Mouse (Mus musculus): ENCODE data around the gene 1700080E11Rik.
"Not testable (repeated sequence)": the region's sequence is repeated elsewhere in the genome, so short reads cannot be mapped to it uniquely, and the experiment has no call there.

1700080E11Rik gene

DNA sequence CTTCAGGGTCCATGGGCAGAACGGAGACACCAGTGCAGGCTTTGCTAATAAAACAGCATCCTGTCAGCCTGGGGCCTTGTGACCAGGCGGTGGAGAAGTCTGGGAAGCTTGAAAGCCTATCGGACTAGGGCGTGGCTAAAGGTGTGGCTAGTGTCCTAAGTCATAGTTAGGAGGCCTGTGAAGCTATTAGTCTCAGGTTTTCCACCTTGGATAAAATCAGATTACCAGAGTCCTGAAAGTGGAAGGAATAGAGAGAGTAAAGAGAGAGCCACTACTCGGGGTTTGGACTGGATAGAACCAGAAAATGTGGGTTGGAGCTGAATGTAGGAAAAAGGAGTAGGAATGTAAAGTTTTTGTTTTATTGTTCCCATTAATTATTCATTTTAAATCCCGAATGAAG lies at the start of gene 1700080E11Rik:
Gene 1700080E11Rik, minus strand, starts transcription at position 101 of the 400 bp plus-strand sequence.
- in situ Hi-C loops (cut with MboI; ENCODE audit: unreplicated experiment in 2 of 2) = no loop called here

DNA sequence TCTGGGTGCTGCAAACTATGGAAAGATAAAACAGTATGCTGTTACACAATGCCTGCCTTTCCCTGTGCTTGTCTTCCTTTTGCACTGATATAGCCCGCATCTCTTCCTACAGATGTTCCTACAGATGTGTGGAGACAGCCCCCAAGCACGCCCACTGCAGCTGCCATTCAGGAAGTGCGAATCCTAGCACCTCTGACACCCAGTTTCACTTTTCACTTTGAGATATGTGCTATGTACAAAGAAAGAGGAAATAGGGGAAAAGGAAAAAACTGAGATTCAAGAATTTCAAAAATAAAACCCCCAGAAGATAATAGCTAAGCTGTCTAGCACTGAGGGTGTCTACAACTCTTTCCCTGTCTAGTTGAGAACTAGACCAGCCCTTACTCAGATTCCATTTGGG lies 41.8 kb upstream of the 1700080E11Rik start:
- in situ Hi-C loops (cut with MboI; ENCODE audit: unreplicated experiment in 2 of 2) = no loop called here

DNA sequence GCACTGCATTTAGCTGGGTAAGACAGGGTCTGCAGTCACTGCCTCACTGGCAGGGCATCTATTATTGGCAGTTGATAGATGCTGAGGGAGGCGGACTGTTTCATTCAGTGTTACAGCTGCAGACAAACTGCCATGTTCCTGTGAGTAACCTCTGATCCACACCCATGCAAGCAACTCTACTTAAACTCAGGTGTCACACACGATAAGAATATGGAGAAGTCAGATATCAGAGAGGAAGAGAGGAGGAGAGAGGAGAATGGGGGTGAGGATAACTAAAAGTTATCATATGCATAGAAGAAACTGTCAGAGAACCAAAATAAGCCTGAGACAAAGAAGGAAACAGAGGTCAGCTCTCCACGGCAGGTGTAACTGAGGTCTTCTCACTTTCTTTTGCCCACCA lies 37.5 kb upstream of the 1700080E11Rik start:
- in situ Hi-C loops (cut with MboI; ENCODE audit: unreplicated experiment in 2 of 2) = no loop called here

DNA sequence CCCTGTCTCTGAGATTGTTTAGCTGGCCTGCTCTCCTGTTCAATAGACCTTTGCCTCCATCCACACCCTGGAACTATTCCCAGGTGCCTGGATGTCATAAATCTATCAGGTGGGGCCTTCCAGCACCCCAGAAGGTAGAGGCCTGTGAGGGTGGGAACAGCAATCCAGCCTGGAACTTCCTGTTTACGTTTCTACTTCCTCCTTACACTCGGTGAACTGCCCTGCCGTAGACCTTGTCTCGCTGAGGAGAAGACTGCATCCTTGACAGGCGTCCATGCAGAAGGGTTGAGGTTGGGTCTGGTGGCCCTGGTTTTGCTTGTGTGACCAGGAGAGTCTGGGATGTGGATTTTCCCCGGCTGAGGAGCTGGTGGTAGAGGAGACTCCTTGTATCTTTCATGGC lies 5.7 kb downstream of the 1700080E11Rik start:
- in situ Hi-C loops (cut with MboI; ENCODE audit: unreplicated experiment in 2 of 2) = loop anchor here in 1 of 2 experiments (10.0 kb wide), 1 partner anchor 256 kb away; the partner anchor contains the start of genes Aste1 and Nek11

DNA sequence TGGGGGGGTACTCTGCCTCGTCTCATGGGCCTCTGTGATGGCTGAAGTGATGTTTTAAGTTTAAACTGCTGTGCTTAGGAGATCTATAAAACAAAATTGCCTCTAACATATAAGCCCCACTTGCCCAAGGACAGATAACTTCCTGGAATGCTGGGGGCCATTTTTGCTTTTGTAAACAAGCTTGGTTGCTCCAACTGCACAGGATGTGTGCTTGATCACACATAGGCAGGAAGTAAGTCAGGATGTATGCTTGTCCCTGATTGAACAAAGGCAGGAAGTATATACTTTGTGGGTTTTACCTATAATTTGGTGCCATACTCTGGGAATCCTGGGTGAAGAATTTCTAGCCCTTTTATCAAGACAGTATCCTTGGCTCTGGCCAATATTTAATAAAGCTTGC lies 8.5 kb downstream of the 1700080E11Rik start:
- in situ Hi-C loops (cut with MboI; ENCODE audit: unreplicated experiment in 2 of 2) = loop anchor here in 1 of 2 experiments (10.0 kb wide), 1 partner anchor 258 kb away; the partner anchor contains the start of genes Aste1 and Nek11

DNA sequence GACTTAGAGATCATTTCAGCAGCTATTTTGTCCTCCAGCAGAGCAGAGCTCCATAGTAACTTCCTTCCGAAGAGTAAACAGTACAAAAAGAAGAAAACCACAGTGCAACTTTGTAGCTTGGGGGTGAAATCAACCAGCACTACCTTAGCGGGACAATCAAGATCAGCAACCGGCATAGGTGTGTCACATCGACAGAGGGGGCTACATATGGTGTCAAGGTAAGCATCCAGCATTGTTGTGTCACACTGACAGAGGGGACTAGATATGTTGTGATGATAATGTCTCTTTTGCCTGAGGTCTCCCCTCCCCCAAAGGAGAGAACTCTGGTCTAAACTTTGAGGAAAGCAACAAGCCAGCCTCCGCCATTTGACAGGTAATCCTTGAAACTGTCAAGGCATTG lies 10.4 kb downstream of the 1700080E11Rik start:
- in situ Hi-C loops (cut with MboI; ENCODE audit: unreplicated experiment in 2 of 2) = loop anchor here (5.0 to 10.0 kb wide), 2 partner anchors 77 to 260 kb away; partner anchors contain the start of genes Aste1 (in 1 of the 2) and Nek11 (in 1 of the 2)

DNA sequence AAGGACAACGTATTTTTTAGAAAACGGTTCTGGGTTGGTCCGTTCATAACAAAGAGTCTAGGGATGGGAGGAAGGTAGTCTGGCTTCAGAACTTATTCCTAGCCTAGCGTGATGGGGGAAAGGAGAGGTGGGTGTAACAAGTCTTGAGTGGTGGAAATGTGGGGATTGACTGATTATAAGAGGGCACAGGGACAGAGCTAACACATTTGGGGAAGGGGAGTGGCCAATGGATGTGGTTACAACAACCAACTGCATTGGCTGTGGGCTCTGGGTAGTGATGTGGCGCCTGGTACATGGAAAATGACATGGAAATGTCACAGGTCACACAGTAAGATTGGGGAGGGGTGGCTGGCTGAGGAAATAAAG lies 12.9 kb downstream of the 1700080E11Rik start:
- in situ Hi-C loops (cut with MboI; ENCODE audit: unreplicated experiment in 2 of 2) = loop anchor here (5.0 to 10.0 kb wide), 2 partner anchors 75 to 263 kb away; partner anchors contain the start of genes Aste1 (in 1 of the 2) and Nek11 (in 1 of the 2)

DNA sequence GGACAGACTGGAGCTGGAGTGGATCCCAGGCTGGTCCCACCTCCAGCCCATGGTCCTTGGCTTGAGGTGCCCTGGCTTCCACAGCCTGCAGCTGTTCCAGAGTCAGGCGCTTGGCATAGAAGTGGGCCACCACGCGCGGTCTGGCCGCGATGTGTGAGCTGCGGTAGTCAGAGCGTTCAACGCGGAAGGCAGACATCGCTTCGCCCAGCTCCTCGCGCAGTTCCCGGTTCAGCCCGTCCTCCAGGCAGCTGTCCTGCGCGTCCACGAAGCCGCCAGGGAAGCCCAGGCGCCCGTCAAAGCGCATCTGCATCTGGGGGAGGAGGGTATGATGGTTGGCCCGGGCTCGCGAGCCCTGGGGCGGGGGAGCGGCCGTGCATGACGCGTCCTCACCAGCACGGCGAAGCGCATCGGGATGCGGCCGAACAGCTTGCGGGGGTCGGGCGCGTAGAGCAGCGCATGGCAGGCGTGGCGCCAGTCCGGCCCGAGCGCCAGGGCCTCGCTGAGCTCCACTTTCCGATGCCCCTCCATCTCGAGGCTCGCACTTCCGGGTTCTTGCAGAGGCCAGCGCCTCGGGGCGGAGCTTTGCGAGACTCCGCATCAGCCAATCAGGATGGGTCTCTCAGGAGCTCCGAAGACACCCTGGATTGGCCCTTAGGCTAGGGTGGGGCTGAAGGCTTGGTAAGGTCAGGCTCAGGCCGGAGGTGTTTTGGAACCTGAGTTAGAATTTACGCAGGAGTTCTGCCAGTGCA lies 13.5 kb downstream of the 1700080E11Rik start, which contains the start of gene Nudt16:
Gene Nudt16, minus strand, starts transcription at position 572 of the 749 bp plus-strand sequence.
- in situ Hi-C loops (cut with MboI; ENCODE audit: unreplicated experiment in 2 of 2) = loop anchor here (5.0 to 10.0 kb wide), 2 partner anchors 74 to 263 kb away; partner anchors contain the start of genes Aste1 (in 1 of the 2) and Nek11 (in 1 of the 2)

DNA sequence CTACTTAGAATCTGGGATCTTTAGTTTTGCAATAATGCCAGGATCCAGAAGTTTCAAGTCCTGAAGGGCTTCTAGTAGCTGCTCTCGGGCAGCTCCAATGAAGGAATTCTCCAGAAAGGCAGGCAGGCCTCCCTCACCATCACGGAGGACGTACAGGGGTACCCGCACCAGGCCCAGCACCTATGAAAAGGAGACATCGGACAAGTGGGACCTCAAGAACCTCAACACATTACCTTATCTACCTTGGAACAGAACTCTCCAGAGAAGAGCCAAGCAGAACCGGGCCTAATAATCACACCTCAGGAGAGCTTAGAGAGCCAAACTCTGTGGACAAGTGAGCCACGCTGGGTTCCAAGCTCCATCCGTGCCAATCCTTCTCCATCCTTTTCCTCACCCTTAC lies 14.6 kb downstream of the 1700080E11Rik start:
- in situ Hi-C loops (cut with MboI; ENCODE audit: unreplicated experiment in 2 of 2) = loop anchor here (5.0 to 10.0 kb wide), 2 partner anchors 73 to 264 kb away; partner anchors contain the start of genes Aste1 (in 1 of the 2) and Nek11 (in 1 of the 2)

DNA sequence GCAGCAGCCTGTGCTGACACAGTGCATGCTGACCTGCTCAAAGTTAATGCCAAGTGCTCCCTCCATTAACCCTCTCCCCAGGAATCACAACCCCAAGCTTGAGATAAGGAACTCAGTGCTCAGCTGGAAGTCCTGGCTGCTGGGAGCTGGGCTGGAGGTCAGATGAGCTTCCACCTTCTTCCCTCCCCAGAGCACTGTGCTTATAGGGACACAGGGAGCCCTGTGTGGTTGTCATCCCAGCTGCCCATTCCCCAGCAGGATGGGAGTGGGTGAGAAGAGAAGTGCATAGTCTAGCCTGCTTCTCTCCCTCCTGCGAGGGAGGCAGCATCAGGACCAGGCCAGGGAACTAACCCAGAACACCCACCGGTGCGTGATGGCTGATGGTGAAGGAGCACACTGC lies 19.7 kb downstream of the 1700080E11Rik start:
- in situ Hi-C loops (cut with MboI; ENCODE audit: unreplicated experiment in 2 of 2) = not testable (repeated sequence)

DNA sequence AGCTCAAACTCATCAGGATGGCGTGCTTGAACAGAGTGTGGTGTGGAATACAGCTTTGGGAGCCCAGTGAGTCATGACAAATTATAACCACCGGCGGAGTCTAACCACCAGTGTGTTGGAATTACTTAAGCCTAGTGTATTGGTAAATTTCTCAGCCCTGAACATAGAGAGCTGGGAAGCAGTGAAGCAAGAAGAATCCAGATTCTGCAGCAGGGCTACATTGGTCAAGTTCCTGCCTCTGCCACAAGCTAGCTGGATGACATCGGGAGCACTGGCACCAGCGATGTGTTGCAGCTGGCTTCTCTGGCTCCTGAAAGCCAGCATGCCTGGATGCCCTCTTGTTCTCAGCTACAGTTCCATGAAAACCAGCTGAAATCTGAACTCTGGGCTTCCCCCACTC lies 41.0 kb downstream of the 1700080E11Rik start:
- in situ Hi-C loops (cut with MboI; ENCODE audit: unreplicated experiment in 2 of 2) = no loop called here

DNA sequence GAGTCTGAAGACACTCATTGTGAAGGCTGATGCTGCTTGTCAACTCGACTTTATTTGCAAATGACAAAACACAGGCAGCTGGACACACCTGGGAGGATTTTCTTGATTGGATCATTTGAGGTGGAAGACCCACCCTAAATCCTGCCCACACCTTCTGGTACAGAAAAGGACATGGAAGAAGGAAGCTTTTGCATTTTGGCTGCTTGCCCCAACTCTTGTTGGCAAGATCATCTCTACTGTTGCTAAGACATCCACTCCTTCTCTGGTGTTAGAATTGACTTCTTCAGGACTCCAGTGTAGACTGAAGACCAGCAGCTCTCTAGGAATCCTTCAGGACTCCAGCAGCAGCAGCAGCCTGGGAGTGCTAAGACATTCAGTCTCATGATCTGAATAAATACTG lies 43.0 kb downstream of the 1700080E11Rik start:
- in situ Hi-C loops (cut with MboI; ENCODE audit: unreplicated experiment in 2 of 2) = no loop called here

DNA sequence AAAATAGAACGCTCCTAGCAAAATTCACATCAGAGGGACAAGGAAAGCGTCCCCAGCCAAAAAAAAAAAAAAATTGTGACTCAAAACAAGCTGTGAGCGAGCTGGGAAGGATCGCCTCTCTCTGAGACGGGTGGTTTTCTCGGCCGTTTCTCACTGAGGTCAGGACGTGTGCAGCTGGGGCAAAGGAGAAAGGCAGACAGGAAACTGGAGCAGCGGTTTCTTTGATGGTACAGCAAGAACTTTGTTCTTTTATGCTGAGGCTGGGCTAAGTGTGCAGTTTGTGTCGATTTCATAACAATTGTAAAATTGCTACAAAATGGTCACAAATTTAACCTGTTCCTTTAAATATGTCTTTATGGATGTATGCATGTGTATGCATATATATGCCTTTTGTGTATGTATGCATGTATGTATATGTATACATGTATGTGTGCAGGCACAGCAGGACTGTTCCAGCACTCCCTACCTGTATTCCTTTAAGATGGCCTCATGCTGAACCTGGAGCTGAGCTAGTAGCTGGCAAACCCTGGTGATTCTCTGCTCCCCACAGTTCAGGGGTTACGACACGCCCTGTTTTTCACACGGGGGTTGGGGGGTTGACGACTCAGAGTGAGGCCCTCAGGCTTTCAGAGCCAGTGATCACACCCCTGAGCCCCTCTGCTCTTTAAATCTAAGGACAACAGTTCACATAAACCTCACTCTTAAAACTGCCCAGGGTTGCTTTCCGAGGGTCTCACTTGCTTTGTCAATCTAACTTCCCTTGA lies 43.9 kb downstream of the 1700080E11Rik start:
- in situ Hi-C loops (cut with MboI; ENCODE audit: unreplicated experiment in 2 of 2) = no loop called here
